ENCODE assay signal across 17 mouse cellular contexts in genomic region chr5:84655171-84655570, GRCm38 (mm10).
"Had no signal": no experiment of that assay in that cellular context is flagged by ENCODE, and none has a peak within 500 bp of the region (broad histone marks: within the 10 kb centered on the region; RNA-seq: fewer than 3 reads in every experiment).

No protein-coding gene starts in this region.

- H3K9ac ChIP-seq: liver, embryonic 13.5 days; midbrain, embryonic 15.5 days; neural tube, embryonic 12.5 days; neural tube, embryonic 15.5 days had no signal

- H3K4me2 ChIP-seq: liver, embryonic 13.5 days; midbrain, embryonic 15.5 days; neural tube, embryonic 12.5 days; neural tube, embryonic 15.5 days had no signal

- H3K9me3 ChIP-seq: liver, embryonic 13.5 days; midbrain, embryonic 15.5 days; neural tube, embryonic 12.5 days; neural tube, embryonic 15.5 days had no signal

- H3K36me3 ChIP-seq: liver, embryonic 13.5 days; midbrain, embryonic 15.5 days; neural tube, embryonic 12.5 days; neural tube, embryonic 15.5 days had no signal

- H3K27ac ChIP-seq: left cerebral cortex, adult 2 months; liver, embryonic 13.5 days; midbrain, embryonic 15.5 days; neural tube, embryonic 12.5 days; neural tube, embryonic 15.5 days; stomach, postnatal 0 days had no signal

- DNase-seq: kidney, adult 18-20 months; kidney, adult 9 months; kidney, postnatal 25 days; layer of hippocampus, postnatal 36 days; liver, embryonic 13.5 days; lung, adult 2 months; lung, postnatal 14 days; lung, postnatal 4 days; right cerebral cortex, adult 18-20 months; right cerebral cortex, postnatal 14 days; right cerebral cortex, postnatal 4 days; thymus, postnatal 25 days had no signal

- H3K27me3 ChIP-seq: liver, embryonic 13.5 days; midbrain, embryonic 15.5 days; neural tube, embryonic 12.5 days; neural tube, embryonic 15.5 days had no signal

- H3K4me1 ChIP-seq: liver, embryonic 13.5 days; midbrain, embryonic 15.5 days; neural tube, embryonic 12.5 days; neural tube, embryonic 15.5 days had no signal

- ATAC-seq: midbrain, embryonic 15.5 days had no signal

- H3K4me3 ChIP-seq: left cerebral cortex, adult 2 months; liver, embryonic 13.5 days; midbrain, embryonic 15.5 days; neural tube, embryonic 12.5 days; neural tube, embryonic 15.5 days had no signal
